Mouse (Mus musculus) thymus, postnatal 4 days (tissue): ENCODE measurements around the gene Ap1g2.

Experiments used
- DNase-seq: peaks from one replicate; pipeline ENCODE4 v3.0.0; 2021

Gene Ap1g2

DNA sequence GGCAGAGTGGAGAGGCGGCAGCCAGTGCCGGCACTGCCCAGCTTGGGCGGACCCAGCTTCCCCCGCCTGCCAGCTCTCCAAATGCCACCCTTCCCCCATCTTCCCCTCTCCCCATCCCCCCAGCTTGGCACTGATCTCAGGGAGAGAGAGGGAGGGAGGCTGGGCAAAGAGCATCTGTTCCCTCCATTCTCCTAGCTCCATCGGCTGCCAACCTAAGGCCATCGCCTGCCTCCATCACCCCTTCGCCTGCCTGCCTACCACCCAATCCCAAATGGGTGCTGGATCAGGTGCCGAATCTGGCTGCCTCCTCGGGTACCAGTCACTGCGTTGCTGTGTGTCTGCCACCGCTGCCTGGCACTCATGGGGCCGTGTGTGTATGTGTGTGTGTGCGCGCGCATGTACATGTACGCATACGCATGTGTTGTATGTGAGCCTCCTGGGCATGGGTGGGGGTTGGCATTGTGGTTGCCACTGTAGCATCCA lies 52.6 kb downstream of the Ap1g2 start:
- DNase-seq, result no peak

DNA sequence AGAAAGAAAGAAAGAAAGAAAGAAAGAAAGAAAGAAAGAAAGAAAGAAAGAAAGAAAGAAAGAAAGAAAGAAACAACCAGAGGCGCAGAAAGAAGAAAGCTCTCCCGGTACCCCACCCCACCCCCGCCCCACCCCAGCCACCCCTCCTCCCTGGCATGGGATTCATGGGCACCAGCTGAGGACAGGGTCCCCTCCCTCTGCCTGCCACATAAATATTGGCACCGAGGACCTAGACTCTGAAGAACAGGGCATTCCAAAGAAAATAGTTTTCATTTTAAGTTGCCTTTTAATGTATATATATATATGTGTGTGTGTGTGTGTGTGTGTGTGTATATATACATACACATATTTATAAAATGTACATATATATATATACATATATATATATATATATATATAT lies 53.3 kb downstream of the Ap1g2 start:
- DNase-seq, result no peak

GRCm38 (mm10) chr14:55052496-55052895 lies 53.9 kb downstream of the Ap1g2 start:
- DNase-seq, result no peak
